Mouse (Mus musculus): Measurements from ENCODE around the gene Plpp7. TPM values are rescaled to one million over a fixed set of nuclear protein-coding genes. Genes with fewer than 3 reads are reported as not detected.

Plpp7 gene
- polyA plus RNA-seq, 1 experiment: not detected

DNA sequence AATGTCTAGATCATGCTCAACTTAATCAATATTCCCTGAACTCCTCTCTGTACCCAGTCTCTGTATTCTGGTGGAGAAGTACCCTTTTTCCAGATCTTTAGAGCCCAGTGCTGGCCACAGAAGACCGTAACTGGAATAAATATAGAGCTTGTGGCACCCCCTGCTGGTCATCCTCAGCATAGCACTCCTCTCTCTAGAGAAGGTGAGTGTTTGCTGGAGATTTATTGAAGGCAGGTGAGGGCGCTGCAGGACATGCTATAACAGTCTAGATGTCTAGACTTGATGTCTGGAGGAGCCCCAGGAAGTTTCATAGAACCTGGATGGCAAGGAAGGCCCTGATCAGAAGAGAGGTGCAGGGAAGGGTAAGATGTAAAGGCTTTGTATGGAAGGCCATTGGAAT lies 38.7 kb downstream of the Plpp7 start:
- WGBS: 0% methylated on average over 2 of the region's 2 CpGs
- Histone ChIP-seq H3K4me3 (ENCODE audit: insufficient read depth, low read depth, low read length) (no peak overlapping the region), H3K27ac (ENCODE audit: insufficient read depth, low read depth, low read length) (no peak overlapping the region), H3K4me1 (ENCODE audit: control insufficient read depth, insufficient read depth, low read length) (peaks cover 3% of the 10 kb centered on the region; the same call in 1 of the 2 replicates)
- TF ChIP-seq POLR2A (IDR thresholded peaks at IDR 0.05; ENCODE audit: insufficient read depth, low read depth, low read length) (no peak), CTCF (IDR thresholded peaks at IDR 0.05; ENCODE audit: insufficient read depth, low read depth, low read length) (no peak)

DNA sequence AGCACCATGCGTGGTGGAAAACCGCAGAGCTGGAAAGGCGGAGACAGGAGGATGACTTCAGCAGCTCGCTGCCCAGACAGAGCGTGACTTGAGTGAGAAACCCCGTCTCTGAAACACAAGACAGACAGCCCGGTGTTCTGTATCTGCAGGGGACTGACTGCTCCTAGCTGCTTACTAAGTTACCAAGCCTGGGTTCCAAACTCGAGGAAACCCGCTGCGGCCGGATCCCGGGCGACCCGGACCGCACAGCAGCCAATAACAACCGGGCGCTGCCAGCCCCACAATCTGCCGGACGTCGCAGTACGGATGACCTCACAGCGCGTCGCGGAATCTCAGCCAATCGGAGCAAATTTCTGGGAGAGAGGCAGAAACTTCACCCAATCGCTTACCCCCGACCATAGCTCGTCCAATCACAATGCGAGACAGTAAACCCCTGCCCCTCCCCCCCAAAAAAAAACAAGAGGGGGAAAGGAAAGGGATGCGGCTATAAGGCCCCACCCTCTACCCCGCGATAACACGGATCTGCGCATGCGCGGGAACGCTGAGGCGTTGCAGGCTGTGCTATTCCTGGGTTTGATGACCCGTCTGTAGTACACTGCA lies 42.4 kb downstream of the Plpp7 start:
- Histone ChIP-seq H3K27ac (ENCODE audit: insufficient read depth, low read depth, low read length) (peak overlapping the region; percentile 56), H3K4me3 (ENCODE audit: insufficient read depth, low read depth, low read length) (peak overlapping the region; percentile 57), H3K4me1 (ENCODE audit: control insufficient read depth, insufficient read depth, low read length) (no peaks in the 10 kb centered on the region)
- TF ChIP-seq CTCF (IDR thresholded peaks at IDR 0.05; ENCODE audit: insufficient read depth, low read depth, low read length): no peak
- peak; percentile 94 for TF ChIP-seq POLR2A (IDR thresholded peaks at IDR 0.05; ENCODE audit: insufficient read depth, low read depth, low read length)
- under 1% methylated on average over 40 of the region's 40 CpGs for WGBS

DNA sequence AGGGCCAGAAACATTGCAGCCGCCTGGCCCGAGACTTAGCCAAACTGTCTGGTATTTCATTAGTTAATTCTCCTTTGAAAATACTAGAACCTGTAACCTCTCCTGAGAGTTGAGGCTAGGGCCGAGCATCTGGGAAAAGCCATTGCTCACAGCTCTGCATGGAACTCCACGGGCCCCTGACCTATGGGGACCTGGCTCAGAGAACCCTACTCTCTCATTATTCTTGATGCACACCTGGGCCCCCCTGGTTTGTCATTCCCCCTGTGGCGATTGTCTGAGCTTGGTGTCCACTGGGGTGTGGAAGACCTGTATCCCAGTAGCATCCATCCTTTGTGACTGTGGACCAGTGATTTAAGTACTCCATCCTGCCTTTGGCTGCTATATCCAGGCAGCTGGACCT lies 44.0 kb downstream of the Plpp7 start:
- Histone ChIP-seq H3K27ac (ENCODE audit: insufficient read depth, low read depth, low read length) (no peak overlapping the region), H3K4me1 (ENCODE audit: control insufficient read depth, insufficient read depth, low read length) (no peaks in the 10 kb centered on the region), H3K4me3 (ENCODE audit: insufficient read depth, low read depth, low read length) (no peak overlapping the region)
- 84% methylated on average over 5 of the region's 5 CpGs for WGBS
- TF ChIP-seq CTCF (IDR thresholded peaks at IDR 0.05; ENCODE audit: insufficient read depth, low read depth, low read length): no peak
- no peak for TF ChIP-seq POLR2A (IDR thresholded peaks at IDR 0.05; ENCODE audit: insufficient read depth, low read depth, low read length)

DNA sequence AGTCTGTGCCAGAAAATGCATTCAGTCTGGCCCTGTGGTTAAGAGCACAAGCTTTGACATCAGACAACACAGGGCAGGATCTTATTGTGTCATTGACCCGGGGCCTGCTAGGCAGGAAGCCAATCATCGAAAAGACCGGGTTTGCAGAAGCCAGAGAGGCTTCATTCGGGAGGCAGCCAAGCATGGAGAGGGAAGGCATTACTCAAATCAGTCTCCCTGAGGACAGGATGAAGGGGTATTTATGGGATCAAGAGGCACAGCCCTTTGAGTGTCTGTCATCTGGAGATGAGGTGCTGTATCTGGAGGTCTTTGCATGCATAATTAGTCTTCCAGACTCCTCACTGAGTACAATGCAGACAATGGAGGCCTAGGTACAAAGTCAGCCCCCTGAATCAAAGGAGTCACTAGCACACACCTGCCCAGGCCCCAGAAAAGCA lies 45.2 kb downstream of the Plpp7 start:
- Histone ChIP-seq H3K4me1 (ENCODE audit: control insufficient read depth, insufficient read depth, low read length) (no peaks in the 10 kb centered on the region), H3K4me3 (ENCODE audit: insufficient read depth, low read depth, low read length) (no peak overlapping the region), H3K27ac (ENCODE audit: insufficient read depth, low read depth, low read length) (no peak overlapping the region)
- no peak for TF ChIP-seq CTCF (IDR thresholded peaks at IDR 0.05; ENCODE audit: insufficient read depth, low read depth, low read length)
- no peak for TF ChIP-seq POLR2A (IDR thresholded peaks at IDR 0.05; ENCODE audit: insufficient read depth, low read depth, low read length)
- 23% methylated on average over 4 of the region's 4 CpGs for WGBS

DNA sequence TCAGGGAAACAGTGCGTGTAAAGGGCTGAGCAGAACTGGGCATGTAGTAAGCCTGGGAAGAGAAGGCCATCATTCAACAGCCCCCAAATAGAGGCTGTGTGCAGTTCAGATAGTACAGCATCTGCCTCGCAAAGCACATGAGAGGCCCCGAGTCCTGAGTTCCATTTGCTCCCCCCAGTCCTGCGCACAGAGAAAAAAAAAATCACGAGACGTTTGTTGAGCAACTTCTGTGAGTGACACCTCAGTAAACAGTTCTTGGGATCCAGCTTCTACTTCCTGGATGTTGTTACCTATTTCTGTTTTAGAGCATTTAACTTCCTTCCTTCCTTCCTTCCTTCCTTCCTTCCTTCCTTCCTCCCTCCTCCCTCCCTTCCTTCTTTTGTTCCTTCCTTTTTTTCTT lies 46.3 kb downstream of the Plpp7 start:
- 88% methylated on average over 6 of the region's 6 CpGs for WGBS
- Histone ChIP-seq H3K27ac (ENCODE audit: insufficient read depth, low read depth, low read length) (no peak overlapping the region), H3K4me1 (ENCODE audit: control insufficient read depth, insufficient read depth, low read length) (no peaks in the 10 kb centered on the region), H3K4me3 (ENCODE audit: insufficient read depth, low read depth, low read length) (no peak overlapping the region)
- TF ChIP-seq POLR2A (IDR thresholded peaks at IDR 0.05; ENCODE audit: insufficient read depth, low read depth, low read length): no peak
- TF ChIP-seq CTCF (IDR thresholded peaks at IDR 0.05; ENCODE audit: insufficient read depth, low read depth, low read length): no peak

DNA sequence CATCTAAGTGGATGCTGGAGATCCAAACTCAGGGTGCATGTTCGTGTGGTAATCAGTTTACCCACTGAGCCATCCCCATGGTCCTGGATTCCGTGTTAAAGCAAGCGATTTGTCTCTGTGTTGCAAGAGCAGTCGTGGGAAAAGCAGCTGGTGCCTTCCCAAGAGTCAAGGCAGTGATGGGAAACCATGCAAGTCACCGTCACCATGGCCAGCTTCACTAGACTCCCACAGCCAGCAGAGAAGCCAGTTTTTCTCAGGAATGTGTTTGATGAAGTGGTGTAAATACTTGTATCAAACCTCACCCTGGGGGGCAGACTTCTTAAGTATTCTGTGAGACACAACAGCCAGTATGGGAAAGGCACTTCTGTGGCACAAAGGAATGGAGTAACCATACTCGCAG lies 47.0 kb downstream of the Plpp7 start:
- H3K4me3 ChIP-seq (ENCODE audit: insufficient read depth, low read depth, low read length): no peak overlapping the region
- 70% methylated on average over 6 of the region's 6 CpGs for WGBS
- TF ChIP-seq CTCF (IDR thresholded peaks at IDR 0.05; ENCODE audit: insufficient read depth, low read depth, low read length) (no peak), POLR2A (IDR thresholded peaks at IDR 0.05; ENCODE audit: insufficient read depth, low read depth, low read length) (no peak)

DNA sequence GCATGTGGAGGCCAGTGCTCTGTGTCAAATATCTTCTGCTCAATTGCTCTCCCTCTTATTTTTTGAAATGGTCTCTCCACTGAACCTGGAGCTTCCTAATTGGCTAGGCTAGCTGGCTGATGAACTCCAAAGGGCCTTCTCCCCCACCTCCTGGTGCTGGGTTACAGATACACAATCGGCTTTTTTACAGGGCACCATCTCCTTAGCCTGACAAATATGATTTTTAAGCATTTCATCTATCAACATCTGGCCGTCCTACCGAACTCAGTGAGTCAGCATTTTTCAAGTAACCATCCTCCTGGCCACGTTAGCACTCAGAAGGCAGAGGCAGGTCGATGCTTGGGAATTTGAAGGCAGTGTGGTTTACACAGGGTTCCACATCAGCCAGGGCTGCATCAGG lies 49.3 kb downstream of the Plpp7 start:
- Histone ChIP-seq H3K27ac (ENCODE audit: insufficient read depth, low read depth, low read length) (no peak overlapping the region), H3K4me3 (ENCODE audit: insufficient read depth, low read depth, low read length) (no peak overlapping the region), H3K4me1 (ENCODE audit: control insufficient read depth, insufficient read depth, low read length) (no peaks in the 10 kb centered on the region)
- WGBS: 89% methylated on average over 5 of the region's 5 CpGs
- TF ChIP-seq POLR2A (IDR thresholded peaks at IDR 0.05; ENCODE audit: insufficient read depth, low read depth, low read length) (no peak), CTCF (IDR thresholded peaks at IDR 0.05; ENCODE audit: insufficient read depth, low read depth, low read length) (no peak)

More for the DNA sequence above, 47.0 kb downstream of the Plpp7 start:
- no peak overlapping the region for H3K27ac ChIP-seq (ENCODE audit: insufficient read depth, low read depth, low read length)
- no peaks in the 10 kb centered on the region for H3K4me1 ChIP-seq (ENCODE audit: control insufficient read depth, insufficient read depth, low read length)

DNA sequence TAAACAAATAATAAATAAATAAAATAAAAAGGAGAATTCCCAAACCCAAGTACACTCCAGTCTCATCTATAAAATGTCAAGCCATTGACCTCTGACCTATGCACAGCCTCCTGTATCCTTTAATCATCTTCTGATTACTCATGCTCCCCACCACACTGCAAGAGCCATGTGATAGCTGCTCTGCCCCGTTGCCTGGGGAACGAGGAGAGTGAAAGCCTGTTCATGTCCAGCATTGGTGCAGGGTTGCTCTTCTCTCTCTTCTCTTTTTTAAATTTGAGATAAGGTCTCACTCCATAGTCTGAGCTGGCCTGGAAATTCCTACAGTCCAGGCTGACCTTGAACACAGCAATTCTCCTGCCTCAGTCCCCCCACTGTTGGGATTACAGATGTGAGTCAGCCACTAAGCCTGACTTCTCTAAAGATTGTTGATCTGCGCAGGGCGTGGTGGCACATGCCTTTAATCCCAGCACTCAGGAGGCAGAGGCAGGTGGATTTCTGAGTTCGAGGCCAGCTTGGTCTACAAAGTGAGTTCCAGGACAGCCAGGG lies 51.4 kb downstream of the Plpp7 start:
- Histone ChIP-seq H3K4me1 (ENCODE audit: control insufficient read depth, insufficient read depth, low read length) (peaks cover 9% of the 10 kb centered on the region), H3K4me3 (ENCODE audit: insufficient read depth, low read depth, low read length) (no peak overlapping the region), H3K27ac (ENCODE audit: insufficient read depth, low read depth, low read length) (no peak overlapping the region)
- 74% methylated on average over 5 of the region's 5 CpGs for WGBS
- TF ChIP-seq POLR2A (IDR thresholded peaks at IDR 0.05; ENCODE audit: insufficient read depth, low read depth, low read length) (no peak), CTCF (IDR thresholded peaks at IDR 0.05; ENCODE audit: insufficient read depth, low read depth, low read length) (no peak)

DNA sequence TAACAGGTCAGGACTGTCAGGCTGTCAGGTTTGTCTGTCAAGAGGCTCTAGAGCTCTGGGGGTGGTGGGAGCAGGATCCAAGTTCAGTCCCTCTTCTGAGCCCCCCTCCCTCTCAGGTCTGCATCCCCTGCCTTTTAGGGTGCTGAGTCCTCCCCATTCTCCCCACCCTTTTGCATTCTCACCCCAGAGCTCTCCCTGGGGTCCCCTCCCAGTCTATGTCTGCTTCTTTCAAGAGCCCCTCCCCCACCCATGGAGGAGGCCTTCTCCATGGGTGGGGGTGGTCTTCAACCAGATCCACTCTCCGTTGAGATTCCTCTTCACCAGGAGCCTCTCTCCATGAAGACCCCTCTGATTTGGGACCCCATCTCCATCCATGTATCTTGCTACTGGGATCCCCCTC lies 54.8 kb downstream of the Plpp7 start:
- H3K4me3 ChIP-seq (ENCODE audit: insufficient read depth, low read depth, low read length): peak overlapping the region; percentile 53

More for the DNA sequence above, 54.8 kb downstream of the Plpp7 start:
- Histone ChIP-seq H3K4me1 (ENCODE audit: control insufficient read depth, insufficient read depth, low read length) (peaks cover 21% of the 10 kb centered on the region), H3K27ac (ENCODE audit: insufficient read depth, low read depth, low read length) (peak overlapping the region; percentile 89; the same call in 1 of the 2 replicates)
- TF ChIP-seq POLR2A (IDR thresholded peaks at IDR 0.05; ENCODE audit: insufficient read depth, low read depth, low read length) (no peak), CTCF (IDR thresholded peaks at IDR 0.05; ENCODE audit: insufficient read depth, low read depth, low read length) (no peak)
- 26% methylated on average over 1 of the region's 1 CpGs for WGBS
